Mouse (Mus musculus) embryo, embryonic 10 days (tissue): ENCODE data around the gene Tnk1.
A peak's percentile ranks its signal among the peaks of the same experiment; 100 is the strongest.

Experiments used
- DNase-seq: peaks from one replicate; pipeline ENCODE4 v3.0.0-alpha.2; 2015; ENCODE audit warnings: low spot score

Tnk1 gene

DNA sequence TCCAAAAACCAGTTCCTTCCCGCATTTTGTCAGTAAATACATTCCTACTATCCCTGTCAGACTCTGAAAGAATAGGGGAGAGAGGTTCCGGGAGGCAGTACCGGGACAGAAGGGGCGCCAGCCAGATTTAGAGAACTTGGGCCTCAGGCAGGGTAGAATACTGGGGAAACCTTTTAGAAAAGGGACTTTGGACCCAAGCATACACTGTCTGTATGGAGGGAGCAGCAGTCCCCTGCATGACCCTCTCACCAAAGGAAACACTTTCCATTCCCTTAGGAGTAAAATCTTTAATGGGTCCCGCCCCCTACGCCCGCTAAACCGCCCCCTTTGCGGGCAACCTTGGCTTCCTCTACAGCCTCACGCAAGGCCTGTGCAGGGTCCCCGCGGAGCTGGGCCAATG lies 55.2 kb downstream of the Tnk1 start:
- DNase-seq: no peak

DNA sequence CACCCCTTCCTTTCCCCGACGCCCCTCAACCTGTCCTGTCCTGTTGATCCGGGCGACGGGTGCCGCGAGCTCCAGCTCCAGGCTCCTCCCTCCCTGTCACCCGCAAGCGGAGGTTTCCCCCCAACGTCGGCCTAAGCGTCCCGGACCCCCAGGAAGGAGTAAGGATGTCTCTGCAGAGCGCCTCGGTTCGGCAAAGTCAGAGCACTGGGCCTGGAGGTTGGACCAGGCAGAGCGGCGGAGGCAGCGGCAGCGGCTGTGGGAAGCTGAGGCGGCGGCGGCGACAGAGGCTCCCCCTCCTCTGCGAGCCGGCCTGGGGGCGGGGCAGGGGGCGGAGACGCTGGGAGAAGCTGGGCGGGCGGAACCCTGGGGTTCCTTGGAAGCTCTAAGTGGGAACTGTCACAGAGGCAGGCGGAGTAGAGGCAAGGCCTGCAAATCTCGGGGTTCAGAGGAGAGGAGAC lies 55.9 kb downstream of the Tnk1 start:
- DNase-seq: peak; percentile 77

DNA sequence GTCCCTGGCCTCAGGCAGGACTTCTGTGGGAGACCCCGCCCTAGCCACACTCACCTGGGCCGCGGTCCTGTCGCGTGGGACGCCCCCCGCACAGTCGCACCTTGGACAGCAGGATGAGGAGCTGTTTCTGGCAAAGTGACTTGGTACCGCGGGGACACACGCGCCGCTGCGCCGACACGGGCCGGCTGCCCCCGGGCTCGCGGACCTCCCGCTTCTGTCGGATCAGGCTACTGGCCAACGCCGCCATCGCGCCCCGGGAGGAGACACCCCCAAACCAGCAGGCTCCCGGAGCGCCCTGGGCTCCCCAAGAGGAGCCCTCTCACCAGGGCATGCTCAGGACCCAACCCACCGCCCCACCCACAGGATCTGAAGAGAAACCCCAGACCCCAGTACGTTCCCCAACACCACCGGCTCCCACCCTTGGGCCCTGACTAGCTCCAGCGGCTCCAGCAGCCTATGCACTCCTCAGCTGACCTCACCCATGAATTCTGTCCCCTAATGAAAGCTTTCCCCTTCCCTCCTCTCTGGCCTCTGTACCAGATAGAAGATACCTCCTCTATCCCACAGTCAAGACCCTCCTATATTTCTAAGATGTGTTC lies 57.1 kb downstream of the Tnk1 start, which contains the start of gene Fgf11:
Gene Fgf11, minus strand, starts transcription at position 479 of the 599 bp plus-strand sequence.
- DNase-seq: no peak
